Mouse (Mus musculus) brain, embryonic 14.5 days (tissue): ENCODE data around the gene 9530068E07Rik.

Experiments
- CTCF ChIP-seq: fragments of 200-500 bp; IDR thresholded peaks from 2 replicates; pipeline ENCODE4 v1.5.1; 2012; ENCODE audit warnings: inconsistent platforms, mild to moderate bottlenecking, moderate library complexity, borderline replicate concordance; ENCODE audit not compliant: insufficient read depth, insufficient read length; ENCODE audit errors: extremely low read depth
- POLR2A ChIP-seq: fragments of 200-500 bp; IDR thresholded peaks from 2 replicates; pipeline ENCODE4 v1.6.1; 2012; ENCODE audit warnings: mild to moderate bottlenecking, inconsistent platforms, borderline replicate concordance; ENCODE audit not compliant: poor library complexity, insufficient read depth, insufficient read length, severe bottlenecking; ENCODE audit errors: extremely low read depth

- TF ChIP-seq POLR2A, result no peak
- no peak for TF ChIP-seq CTCF
Observed at GRCm38 (mm10) chr11:52396597-52397188, 465 bp downstream of the 9530068E07Rik start.
